Mouse (Mus musculus): ENCODE data around the gene Tsc2. TPM values are rescaled to one million over a fixed set of nuclear protein-coding genes. Genes with fewer than 3 reads are reported as not detected.

The Tsc2 gene
- total RNA-seq, 2 experiments from 2014 or later: 171 to 176 TPM

GRCm38 (mm10) chr17:24648731-24649377 lies 16.4 kb upstream of the Tsc2 start:
- DNase-seq (ENCODE audit: low spot score in 2 of 2): no peak

GRCm38 (mm10) chr17:24647493-24647892 lies 15.1 kb upstream of the Tsc2 start:
- no peak for DNase-seq (ENCODE audit: low spot score in 2 of 2)

DNA sequence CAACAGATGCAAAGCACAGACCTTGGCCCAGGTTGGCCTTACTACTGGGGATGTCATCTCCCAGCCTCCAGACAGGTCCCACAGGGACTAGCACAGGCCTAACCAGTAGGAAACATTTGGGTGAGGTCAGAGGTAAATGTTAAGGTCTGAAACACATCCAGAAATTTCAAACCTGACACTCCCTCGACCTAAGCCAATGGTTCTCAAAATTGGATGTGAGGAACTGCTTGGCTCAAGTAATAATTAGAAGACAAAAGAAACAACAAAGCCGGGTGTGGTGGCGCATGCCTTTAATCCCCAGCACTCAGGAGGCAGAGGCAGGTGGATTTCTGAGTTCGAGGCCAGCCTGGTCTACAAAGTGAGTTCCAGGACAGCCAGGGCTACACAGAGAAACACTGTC lies 14.0 kb upstream of the Tsc2 start:
- DNase-seq (ENCODE audit: low spot score in 2 of 2): no peak

- no peak for DNase-seq (ENCODE audit: low spot score in 2 of 2)
These were observed 13.5 kb upstream of the Tsc2 start for GRCm38 (mm10) chr17:24645916-24646315.

- DNase-seq (ENCODE audit: low spot score in 2 of 2): no peak
These were observed 12.7 kb upstream of the Tsc2 start for GRCm38 (mm10) chr17:24644875-24645721.

GRCm38 (mm10) chr17:24644030-24644715 lies 11.7 kb upstream of the Tsc2 start:
- DNase-seq (ENCODE audit: low spot score in 2 of 2): no peak

GRCm38 (mm10) chr17:24642791-24643343 lies 10.4 kb upstream of the Tsc2 start:
- no peak for DNase-seq (ENCODE audit: low spot score in 2 of 2)

DNA sequence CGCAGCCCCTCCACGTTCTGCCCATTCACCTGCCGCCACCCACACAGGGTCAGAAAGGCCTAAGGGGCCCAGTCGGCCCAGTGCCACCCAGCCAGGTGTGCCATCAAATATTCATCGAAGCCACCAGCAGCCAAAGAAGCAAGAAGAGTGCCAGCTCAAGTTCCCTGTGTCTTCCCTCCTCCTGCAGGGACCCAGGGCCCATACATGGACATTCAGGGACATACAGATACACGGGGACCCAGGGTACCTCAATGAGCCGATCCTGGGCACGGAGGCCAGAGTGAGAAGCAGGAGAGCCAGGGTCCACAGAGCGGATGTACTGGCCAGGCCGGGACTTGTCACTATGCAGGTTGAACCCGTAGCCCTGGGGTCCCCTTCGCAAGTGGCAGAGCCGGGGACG lies 9.5 kb upstream of the Tsc2 start:
- no peak for DNase-seq (ENCODE audit: low spot score in 2 of 2)

GRCm38 (mm10) chr17:24640581-24640980 lies 8.2 kb upstream of the Tsc2 start:
- no peak for DNase-seq (ENCODE audit: low spot score in 2 of 2)

- DNase-seq (ENCODE audit: low spot score in 2 of 2): no peak
These were observed 7.7 kb upstream of the Tsc2 start for GRCm38 (mm10) chr17:24640119-24640518.

- DNase-seq (ENCODE audit: low spot score in 2 of 2): no peak
These were observed 7.2 kb upstream of the Tsc2 start for GRCm38 (mm10) chr17:24639571-24639988.

- DNase-seq (ENCODE audit: low spot score in 2 of 2): no peak
These were observed 6.4 kb upstream of the Tsc2 start for GRCm38 (mm10) chr17:24638840-24639239.

GRCm38 (mm10) chr17:24638214-24638613 lies 5.8 kb upstream of the Tsc2 start:
- DNase-seq (ENCODE audit: low spot score in 2 of 2): no peak

DNA sequence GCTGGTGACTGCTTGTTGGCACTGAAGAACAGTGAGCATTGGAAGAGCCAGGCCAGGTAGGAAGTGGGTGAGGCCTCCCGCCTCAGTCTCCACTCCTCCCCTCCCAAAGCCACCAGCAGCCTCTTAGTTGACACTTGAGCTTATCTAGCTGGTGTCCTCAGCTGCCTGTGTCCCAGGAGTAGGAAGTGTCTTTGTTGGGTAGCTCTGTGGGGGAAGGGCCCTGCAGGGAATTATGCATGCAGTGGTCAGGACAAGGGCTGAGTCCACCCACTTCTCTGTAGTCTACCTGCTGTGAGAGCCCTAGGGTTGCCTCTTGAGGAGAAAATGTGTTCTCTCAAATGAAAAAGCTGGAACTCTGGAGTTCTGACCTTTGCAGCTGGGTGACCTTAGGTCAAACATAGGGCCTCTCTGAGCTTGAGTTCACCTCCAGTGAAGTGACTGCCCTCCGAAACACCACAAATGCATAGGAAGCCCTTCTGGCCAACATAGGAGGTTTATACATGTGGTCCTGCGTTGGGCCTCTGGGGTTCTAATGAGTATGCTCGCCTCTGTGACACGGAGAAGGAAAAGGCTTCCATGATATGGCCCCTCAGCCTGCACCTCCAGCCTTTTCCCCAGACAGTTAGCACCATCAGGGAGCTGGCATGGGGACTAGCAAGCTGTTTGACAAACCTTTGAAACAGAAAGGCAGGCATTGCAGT lies 4.5 kb upstream of the Tsc2 start:
- no peak for DNase-seq (ENCODE audit: low spot score in 2 of 2)

GRCm38 (mm10) chr17:24635694-24636093 lies 3.3 kb upstream of the Tsc2 start:
- no peak for DNase-seq (ENCODE audit: low spot score in 2 of 2)

GRCm38 (mm10) chr17:24635024-24635423 lies 2.6 kb upstream of the Tsc2 start:
- DNase-seq (ENCODE audit: low spot score in 2 of 2): no peak

DNA sequence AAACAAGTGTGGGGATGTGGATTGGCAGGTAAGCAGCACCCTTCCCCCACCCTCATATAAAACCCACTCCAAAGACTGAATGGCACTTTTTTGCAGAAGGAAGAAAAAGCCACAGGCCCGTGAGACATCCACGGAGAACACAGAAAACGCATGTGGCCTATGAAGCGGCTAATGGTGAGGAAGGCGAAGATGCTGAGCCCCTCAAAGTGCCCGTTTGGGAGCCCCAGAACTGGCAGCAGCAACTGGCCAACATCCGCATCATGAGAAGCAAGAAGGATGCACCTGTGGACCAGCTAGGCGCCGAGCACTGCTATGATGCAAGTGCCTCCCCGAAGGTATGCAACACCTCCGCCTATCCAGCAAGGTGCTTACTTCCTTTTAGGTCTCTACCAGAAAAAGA lies 1.4 kb upstream of the Tsc2 start:
- no peak for DNase-seq (ENCODE audit: low spot score in 2 of 2)

DNA sequence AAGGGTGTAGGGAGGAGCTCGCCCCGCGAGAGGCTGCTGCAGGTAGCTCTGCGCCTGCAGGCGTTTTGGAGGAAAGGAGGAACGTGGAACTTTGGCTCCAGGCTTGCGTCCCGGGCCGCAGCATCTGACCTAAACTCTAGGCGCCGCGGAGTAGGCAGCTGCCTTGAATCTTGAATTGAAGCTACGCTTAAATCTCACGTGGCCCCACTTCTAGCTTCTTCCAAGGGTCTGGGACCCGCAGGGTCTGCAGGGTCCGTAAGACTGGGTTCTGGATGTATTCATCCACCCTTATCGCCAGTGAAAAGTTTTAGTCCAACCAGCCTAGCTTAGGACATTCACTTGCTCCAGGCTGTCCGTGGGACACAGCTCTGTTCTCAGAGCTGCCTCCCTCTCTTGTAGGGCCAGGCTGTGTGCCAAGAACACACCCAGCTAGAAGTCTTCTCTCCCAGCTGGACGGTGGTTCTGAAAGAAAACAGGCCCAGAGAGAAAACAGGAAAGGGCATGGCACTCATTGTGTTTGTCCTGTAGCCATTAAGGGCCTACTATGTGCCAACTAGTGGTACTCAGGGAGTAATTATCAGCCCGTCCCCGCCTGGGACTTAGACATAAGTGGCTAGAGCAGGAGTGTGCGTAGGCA lies 501 bp upstream of the Tsc2 start:
- DNase-seq (ENCODE audit: low spot score in 2 of 2): no peak

GRCm38 (mm10) chr17:24630072-24630471 lies 2.4 kb downstream of the Tsc2 start:
- DNase-seq (ENCODE audit: low spot score in 2 of 2): peak; percentile 46 to 56

DNA sequence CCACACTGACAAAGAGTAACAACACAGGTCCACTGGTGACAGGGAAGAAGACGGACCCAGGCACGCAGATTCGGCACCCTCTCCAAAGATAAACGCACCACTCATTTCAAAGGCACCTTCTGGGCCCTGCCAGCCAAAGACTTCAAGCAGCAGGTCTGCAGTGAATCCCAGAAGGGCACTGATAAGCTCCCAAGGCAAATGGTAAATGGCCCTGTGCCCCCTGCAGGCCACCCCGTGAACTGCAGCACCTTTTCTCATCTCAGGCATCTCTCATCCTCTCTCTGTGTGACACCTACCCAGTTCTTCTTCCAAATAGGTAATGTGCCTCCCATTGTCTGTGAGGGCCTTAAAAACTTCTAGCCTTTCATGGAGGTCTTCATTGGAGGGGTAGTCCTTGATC lies 3.8 kb downstream of the Tsc2 start:
- peak; percentile 71 to 72 for DNase-seq (ENCODE audit: low spot score in 2 of 2)

GRCm38 (mm10) chr17:24625472-24625871 lies 7.0 kb downstream of the Tsc2 start:
- DNase-seq (ENCODE audit: low spot score in 2 of 2): no peak

Measured in layer of hippocampus, postnatal 10 days (tissue).